Comparison of ENCODE assay signal across 9 mouse cellular contexts in genomic region chr2:25850330-25850729, GRCm38 (mm10). TPM values are rescaled to one million over a fixed set of nuclear protein-coding genes. Genes with fewer than 3 reads are reported as not detected.
DNase-seq lines count a peak whose midpoint lies in the region; ATAC-seq and TF ChIP-seq lines count a peak whose summit lies in the region.
"Had no signal": no experiment of that assay in that cellular context is flagged by ENCODE, and none has a peak within 500 bp of the region (broad histone marks: within the 10 kb centered on the region; RNA-seq: fewer than 3 reads in every experiment).

No protein-coding gene starts in this region.

- H3K27ac ChIP-seq in kidney, embryonic 16.5 days (ENCODE audit: low read length) = no peak overlapping the region
- no peak overlapping the region for H3K27ac ChIP-seq in embryonic facial prominence, embryonic 10.5 days (replicated peaks)

- DNase-seq in kidney, adult 9 months = peak; percentile 41
- peak; percentile 83 for DNase-seq in adrenal gland, postnatal 14 days
- DNase-seq in embryonic facial prominence, embryonic 10.5 days (ENCODE audit: low spot score) = peak; percentile 67
- peak; percentile 38 to 50 for DNase-seq in layer of hippocampus, postnatal 36 days
- peak; percentile 64 for DNase-seq in retina, embryonic 14.5 days (ENCODE audit: low spot score)
- DNase-seq in frontal cortex, postnatal 36 days (ENCODE audit: low spot score in 2 of 2) = no peak

- H3K9ac ChIP-seq in kidney, embryonic 16.5 days (replicated peaks; ENCODE audit: low read length) = no peak overlapping the region

- 14% methylated on average over 4 of the region's 4 CpGs for WGBS in kidney, embryonic 16.5 days
- WGBS in embryonic facial prominence, embryonic 10.5 days = 20% methylated on average over 4 of the region's 4 CpGs

- H3K9me3 ChIP-seq in kidney, embryonic 16.5 days (ENCODE audit: low read length) = peaks cover 5% of the 10 kb centered on the region; the same call in 1 of the 2 replicates
- H3K9me3 ChIP-seq in E14TG2a.4 (ENCODE audit: low read length) = no peaks in the 10 kb centered on the region
- H3K9me3 ChIP-seq in embryonic facial prominence, embryonic 10.5 days = no peaks in the 10 kb centered on the region

- H3K27me3 ChIP-seq in kidney, embryonic 16.5 days (ENCODE audit: insufficient read depth, low read length) = no peaks in the 10 kb centered on the region
- peaks cover 29% of the 10 kb centered on the region for H3K27me3 ChIP-seq in E14TG2a.4 (ENCODE audit: insufficient read depth, low read length)
- H3K27me3 ChIP-seq in embryonic facial prominence, embryonic 10.5 days (replicated peaks; ENCODE audit: low read depth, poor library complexity, severe bottlenecking) = no peaks in the 10 kb centered on the region; the same call in 1 of the 2 replicates

- no peaks in the 10 kb centered on the region for H3K4me1 ChIP-seq in kidney, embryonic 16.5 days (ENCODE audit: insufficient read depth, low read length)
- peaks cover 9% of the 10 kb centered on the region for H3K4me1 ChIP-seq in E14TG2a.4 (replicated peaks; ENCODE audit: low read depth, low read length)
- peaks cover 5% of the 10 kb centered on the region; the same call in 1 of the 2 replicates for H3K4me1 ChIP-seq in embryonic facial prominence, embryonic 10.5 days

- no peaks in the 10 kb centered on the region for H3K36me3 ChIP-seq in kidney, embryonic 16.5 days (ENCODE audit: insufficient read depth, low read length)
- H3K36me3 ChIP-seq in E14TG2a.4 (ENCODE audit: insufficient read depth, low read length) = no peaks in the 10 kb centered on the region
- H3K36me3 ChIP-seq in embryonic facial prominence, embryonic 10.5 days (replicated peaks) = no peaks in the 10 kb centered on the region

- no peak overlapping the region for H3K4me2 ChIP-seq in kidney, embryonic 16.5 days (replicated peaks; ENCODE audit: low read depth, low read length)

- peak; percentile 75 for TF ChIP-seq CTCF in E14TG2a.4 (conservative IDR thresholded peaks at IDR 0.05; ENCODE audit: low read length)

- no peak overlapping the region for H3K4me3 ChIP-seq in kidney, embryonic 16.5 days (ENCODE audit: low read length)
- no peak overlapping the region for H3K4me3 ChIP-seq in E14TG2a.4 (replicated peaks; ENCODE audit: low read length)
- H3K4me3 ChIP-seq in embryonic facial prominence, embryonic 10.5 days = no peak overlapping the region

- no peak for ATAC-seq in kidney, embryonic 16.5 days (ENCODE audit: low FRiP score, low TSS enrichment)

RNA-seq across cellular contexts. Expression of gene Sohlh1, which starts 3.3 kb away (rescaled TPM):
- 0.24 TPM in 1 of 2 replicates, not detected in the other for polyA plus RNA-seq in kidney, embryonic 16.5 days (2015; fragmentation: Nextera tagmentation; extraction: Ambion mirVana)
- not detected in 2 replicates for total RNA-seq in adrenal gland, postnatal 14 days (2021)
- polyA plus RNA-seq in embryonic facial prominence, embryonic 10.5 days (2016; fragmentation: Nextera tagmentation; extraction: Ambion mirVana) = not detected in 2 replicates
- total RNA-seq in layer of hippocampus, postnatal 36 days (2021) = not detected
- polyA plus RNA-seq: liver, embryonic 16.5 days had no signal

RNA-seq across cellular contexts. Expression of gene Kcnt1, which starts 13.2 kb away (rescaled TPM):
- polyA plus RNA-seq in kidney, embryonic 16.5 days (2015; fragmentation: Nextera tagmentation; extraction: Ambion mirVana) = 0.74 and 0.91 TPM in 2 replicates
- 4.9 and 6.4 TPM in 2 replicates for total RNA-seq in adrenal gland, postnatal 14 days (2021)
- 0.10 and 0.23 TPM in 2 replicates for polyA plus RNA-seq in embryonic facial prominence, embryonic 10.5 days (2016; fragmentation: Nextera tagmentation; extraction: Ambion mirVana)
- total RNA-seq in layer of hippocampus, postnatal 36 days (2021) = 10 to 100 TPM; 29.7 to 45.1 TPM
- polyA plus RNA-seq: liver, embryonic 16.5 days had no signal

RNA-seq across cellular contexts. Expression of gene Lcn9, which starts 27.4 kb away (rescaled TPM):
- not detected in 2 replicates for polyA plus RNA-seq in kidney, embryonic 16.5 days (2015; fragmentation: Nextera tagmentation; extraction: Ambion mirVana)
- total RNA-seq in adrenal gland, postnatal 14 days (2021) = not detected in 2 replicates
- polyA plus RNA-seq in embryonic facial prominence, embryonic 10.5 days (2016; fragmentation: Nextera tagmentation; extraction: Ambion mirVana) = not detected in 2 replicates
- total RNA-seq in layer of hippocampus, postnatal 36 days (2021) = not detected
- polyA plus RNA-seq: liver, embryonic 16.5 days had no signal

RNA-seq across cellular contexts. Expression of gene Glt6d1, which starts 34.7 kb away (rescaled TPM):
- polyA plus RNA-seq in kidney, embryonic 16.5 days (2015; fragmentation: Nextera tagmentation; extraction: Ambion mirVana) = not detected in 2 replicates
- total RNA-seq in adrenal gland, postnatal 14 days (2021) = not detected in 2 replicates
- polyA plus RNA-seq in embryonic facial prominence, embryonic 10.5 days (2016; fragmentation: Nextera tagmentation; extraction: Ambion mirVana) = not detected in 2 replicates
- not detected for total RNA-seq in layer of hippocampus, postnatal 36 days (2021)
- polyA plus RNA-seq: liver, embryonic 16.5 days had no signal

Comparison
In these comparisons a context has a peak if more than half of its experiments do, and no peak if none do; other contexts are left out.
1. DNase-seq: peak in kidney, adult 9 months (single experiment), adrenal gland, postnatal 14 days (single experiment), embryonic facial prominence, embryonic 10.5 days (single experiment), layer of hippocampus, postnatal 36 days (2 of 2) and retina, embryonic 14.5 days (single experiment); none in frontal cortex, postnatal 36 days (0 of 2).